Mouse (Mus musculus) erythroblast, embryonic 14.5 days (primary cell): ENCODE data around the gene Cep95.

Experiments used
- GATA1 ChIP-seq: IDR thresholded peaks from 2 replicates; pipeline ENCODE4 v1.6.1; 2012; ENCODE audit warnings: low read length, inconsistent platforms, mixed read lengths
- TAL1 ChIP-seq: IDR thresholded peaks from 3 replicates; pipeline ENCODE4 v1.6.1; 2012; ENCODE audit warnings: low read length, inconsistent platforms, mixed read lengths

GRCm38 (mm10) chr11:106752103-106752502, 36.9 kb upstream of the Cep95 start:
- TF ChIP-seq GATA1: no peak
- no peak for TF ChIP-seq TAL1
